Mouse (Mus musculus): ENCODE measurements around the gene Gpcpd1.

Gpcpd1 gene

GRCm38 (mm10) chr2:132498344-132498743, 89.2 kb downstream of the Gpcpd1 start:
- Histone ChIP-seq H3K4me3 (replicated peaks; ENCODE audit: low read length) (no peak overlapping the region), H3K36me3 (ENCODE audit: insufficient read depth, low read length) (no peaks in the 10 kb centered on the region), H3K4me1 (replicated peaks; ENCODE audit: low read depth, low read length) (peaks cover 5% of the 10 kb centered on the region; the same call in 1 of the 2 replicates), H3K27me3 (ENCODE audit: insufficient read depth, low read length) (no peaks in the 10 kb centered on the region), H3K9me3 (ENCODE audit: low read length) (0 out of 2 replicates have a peak, but pooled peaks cover 8% of the 10 kb centered on the region)
- TF ChIP-seq POU5F1 (IDR thresholded peaks at IDR 0.05; ENCODE audit: borderline replicate concordance, low read length) = no peak
- TF ChIP-seq CTCF (conservative IDR thresholded peaks at IDR 0.05; ENCODE audit: low read length) = no peak
- no peak for TF ChIP-seq NANOG (IDR thresholded peaks at IDR 0.05; ENCODE audit: borderline replicate concordance, low read length)

GRCm38 (mm10) chr2:132497412-132498135, 90.0 kb downstream of the Gpcpd1 start:
- peaks cover 5% of the 10 kb centered on the region; the same call in 1 of the 2 replicates for H3K4me1 ChIP-seq (replicated peaks; ENCODE audit: low read depth, low read length)
- no peak overlapping the region for H3K4me3 ChIP-seq (replicated peaks; ENCODE audit: low read length)
- no peak for TF ChIP-seq CTCF (conservative IDR thresholded peaks at IDR 0.05; ENCODE audit: low read length)
- TF ChIP-seq POU5F1 (IDR thresholded peaks at IDR 0.05; ENCODE audit: borderline replicate concordance, low read length) = no peak
- TF ChIP-seq NANOG (IDR thresholded peaks at IDR 0.05; ENCODE audit: borderline replicate concordance, low read length) = no peak

GRCm38 (mm10) chr2:132493184-132493583, 94.3 kb downstream of the Gpcpd1 start:
- no peak overlapping the region for H3K4me3 ChIP-seq (replicated peaks; ENCODE audit: low read length)
- H3K4me1 ChIP-seq (replicated peaks; ENCODE audit: low read depth, low read length) = no peaks in the 10 kb centered on the region
- TF ChIP-seq CTCF (conservative IDR thresholded peaks at IDR 0.05; ENCODE audit: low read length) = no peak
- no peak for TF ChIP-seq NANOG (IDR thresholded peaks at IDR 0.05; ENCODE audit: borderline replicate concordance, low read length)
- no peak for TF ChIP-seq POU5F1 (IDR thresholded peaks at IDR 0.05; ENCODE audit: borderline replicate concordance, low read length)
- peaks cover 12% of the 10 kb centered on the region for H3K9me3 ChIP-seq (ENCODE audit: low read length)
- no peaks in the 10 kb centered on the region for H3K36me3 ChIP-seq (ENCODE audit: insufficient read depth, low read length)
- 0 out of 2 replicates have a peak, but pooled peaks cover 3% of the 10 kb centered on the region for H3K27me3 ChIP-seq (ENCODE audit: insufficient read depth, low read length)

More at GRCm38 (mm10) chr2:132497412-132498135, 90.0 kb downstream of the Gpcpd1 start:
- no peaks in the 10 kb centered on the region for H3K36me3 ChIP-seq (ENCODE audit: insufficient read depth, low read length)
- H3K9me3 ChIP-seq (ENCODE audit: low read length) = 0 out of 2 replicates have a peak, but pooled peaks cover 8% of the 10 kb centered on the region
- H3K27me3 ChIP-seq (ENCODE audit: insufficient read depth, low read length) = no peaks in the 10 kb centered on the region

- Histone ChIP-seq H3K36me3 (ENCODE audit: insufficient read depth, low read length) (no peaks in the 10 kb centered on the region), H3K4me3 (replicated peaks; ENCODE audit: low read length) (no peak overlapping the region), H3K4me1 (replicated peaks; ENCODE audit: low read depth, low read length) (no peaks in the 10 kb centered on the region), H3K27me3 (ENCODE audit: insufficient read depth, low read length) (0 out of 2 replicates have a peak, but pooled peaks cover 3% of the 10 kb centered on the region), H3K9me3 (ENCODE audit: low read length) (peaks cover 7% of the 10 kb centered on the region)
- TF ChIP-seq POU5F1 (IDR thresholded peaks at IDR 0.05; ENCODE audit: borderline replicate concordance, low read length) (no peak), NANOG (IDR thresholded peaks at IDR 0.05; ENCODE audit: borderline replicate concordance, low read length) (no peak), CTCF (conservative IDR thresholded peaks at IDR 0.05; ENCODE audit: low read length) (peak; percentile 58)
Measured at GRCm38 (mm10) chr2:132485454-132485853, 102.1 kb downstream of the Gpcpd1 start.

- Histone ChIP-seq H3K9me3 (ENCODE audit: low read length) (no peaks in the 10 kb centered on the region), H3K4me1 (replicated peaks; ENCODE audit: low read depth, low read length) (no peaks in the 10 kb centered on the region), H3K36me3 (ENCODE audit: insufficient read depth, low read length) (no peaks in the 10 kb centered on the region), H3K4me3 (replicated peaks; ENCODE audit: low read length) (no peak overlapping the region), H3K27me3 (ENCODE audit: insufficient read depth, low read length) (peaks cover under 1% of the 10 kb centered on the region)
- TF ChIP-seq POU5F1 (IDR thresholded peaks at IDR 0.05; ENCODE audit: borderline replicate concordance, low read length) (no peak), CTCF (conservative IDR thresholded peaks at IDR 0.05; ENCODE audit: low read length) (no peak), NANOG (IDR thresholded peaks at IDR 0.05; ENCODE audit: borderline replicate concordance, low read length) (no peak)
Measured at GRCm38 (mm10) chr2:132481547-132481946, 106.0 kb downstream of the Gpcpd1 start.
